Mouse (Mus musculus) bone marrow, adult 2 months (tissue): ENCODE data around the gene Gsdma.
"Not testable (repeated sequence)": the region's sequence is repeated elsewhere in the genome, so short reads cannot be mapped to it uniquely, and the experiment has no call there.

Experiments
- CTCF ChIP-seq: fragments of 200-500 bp; IDR thresholded peaks from 2 replicates; pipeline ENCODE4 v1.5.1; 2011; ENCODE audit warnings: low read length, control low read depth; ENCODE audit not compliant: control insufficient read depth, insufficient read depth
- POLR2A ChIP-seq: fragments of 200-500 bp; IDR thresholded peaks from 2 replicates; pipeline ENCODE4 v1.6.1; 2011; ENCODE audit warnings: low read depth, mild to moderate bottlenecking, control low read depth, low read length, borderline replicate concordance; ENCODE audit not compliant: control insufficient read depth

DNA sequence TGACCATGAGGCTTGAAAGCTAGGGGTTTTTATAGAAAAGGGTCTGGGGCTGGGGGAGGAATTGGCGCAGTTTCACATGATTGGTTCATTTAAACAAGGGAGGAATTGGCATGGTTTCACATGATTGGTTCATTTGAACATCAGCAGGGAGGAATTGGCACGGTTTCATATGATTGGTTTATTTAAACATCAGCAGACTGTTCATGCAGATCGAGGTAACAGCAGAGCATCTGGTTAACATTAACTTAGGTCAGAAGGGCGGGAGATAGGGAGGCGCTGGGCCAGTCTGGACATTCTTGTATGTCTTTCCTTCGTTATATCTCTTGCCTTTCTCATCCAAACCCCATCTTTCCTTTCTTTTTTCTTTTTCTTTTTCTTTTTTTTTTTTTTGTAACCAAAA lies 40.2 kb upstream of the Gsdma start:
- not testable (repeated sequence) for TF ChIP-seq CTCF, POLR2A
